Mouse (Mus musculus) intestine, postnatal 0 days (tissue): Measurements from ENCODE around the gene Ptgfrn. TPM values are rescaled to one million over a fixed set of nuclear protein-coding genes. Genes with fewer than 3 reads are reported as not detected.

ENCODE experiments used
- ATAC-seq: fragments of 200-750 bp; cut with Nextera tagmentation; 2 replicates; pipeline ENCODE4 v1.8.0; 2017; ENCODE audit warnings: mild to moderate bottlenecking, moderate TSS enrichment, moderate library complexity
- H3K27ac ChIP-seq: fragments of 300-500 bp; sonication (generic); 2 replicates; pipeline ENCODE4 v1.5.1; 2014; ENCODE audit warnings: mild to moderate bottlenecking, low read depth, low read length, moderate library complexity
- H3K27me3 ChIP-seq: fragments of 300-500 bp; sonication (generic); replicated peaks from 2 replicates; pipeline ENCODE4 v1.6.1; 2014; ENCODE audit warnings: low read length, mixed read lengths; ENCODE audit not compliant: control insufficient read depth, insufficient read depth
- H3K36me3 ChIP-seq: fragments of 300-500 bp; sonication (generic); 2 replicates; pipeline ENCODE4 v1.6.1; 2014; ENCODE audit warnings: mild to moderate bottlenecking, moderate library complexity; ENCODE audit not compliant: control insufficient read depth, insufficient read depth
- H3K4me1 ChIP-seq: fragments of 300-500 bp; sonication (generic); replicated peaks from 2 replicates; pipeline ENCODE4 v1.6.1; 2014; ENCODE audit warnings: antibody characterized with exemption, low read length, mixed read lengths; ENCODE audit not compliant: control insufficient read depth, insufficient read depth
- H3K4me2 ChIP-seq: fragments of 300-500 bp; sonication (generic); replicated peaks from 2 replicates; pipeline ENCODE4 v1.6.1; 2014; ENCODE audit warnings: low read depth, mild to moderate bottlenecking, moderate library complexity
- H3K4me3 ChIP-seq: fragments of 300-500 bp; sonication (generic); 2 replicates; pipeline ENCODE4 v1.5.1; 2014; ENCODE audit warnings: low read depth, low read length
- H3K9ac ChIP-seq: fragments of 300-500 bp; sonication (generic); 2 replicates; pipeline ENCODE4 v1.6.1; 2014; ENCODE audit warnings: mild to moderate bottlenecking, low read depth, low read length
- H3K9me3 ChIP-seq: fragments of 300-500 bp; sonication (generic); 2 replicates; pipeline ENCODE4 v1.6.1; 2016; ENCODE audit warnings: mixed run types; ENCODE audit not compliant: control insufficient read depth
- CTCF ChIP-seq: sonication (generic); IDR thresholded peaks from 2 replicates; pipeline ENCODE4 v1.5.1; 2016; ENCODE audit warnings: low read depth, mild to moderate bottlenecking, control low read depth, antibody characterized with exemption, moderate library complexity
- WGBS: fragments of 180-500 bp; shearing (Covaris S2); extraction: QIAGEN DNeasy Blood & Tissue Kit; methylation state at CpG from one replicate; pipeline ENCODE4 v1.1.7; 2014; 5-methylcytosine and 5-hydroxymethylcytosine counted together
- polyA plus RNA-seq: library from polyadenylated mRNA; unstranded; fragments of >200 nt; fragmentation: Nextera tagmentation; extraction: Ambion mirVana; gene quantifications from 2 replicates; pipeline ENCODE4 v1.2.1, GENCODE M21; 2015

The Ptgfrn gene
- polyA plus RNA-seq, 1 experiment from 2014 or later = 5.6 TPM

DNA sequence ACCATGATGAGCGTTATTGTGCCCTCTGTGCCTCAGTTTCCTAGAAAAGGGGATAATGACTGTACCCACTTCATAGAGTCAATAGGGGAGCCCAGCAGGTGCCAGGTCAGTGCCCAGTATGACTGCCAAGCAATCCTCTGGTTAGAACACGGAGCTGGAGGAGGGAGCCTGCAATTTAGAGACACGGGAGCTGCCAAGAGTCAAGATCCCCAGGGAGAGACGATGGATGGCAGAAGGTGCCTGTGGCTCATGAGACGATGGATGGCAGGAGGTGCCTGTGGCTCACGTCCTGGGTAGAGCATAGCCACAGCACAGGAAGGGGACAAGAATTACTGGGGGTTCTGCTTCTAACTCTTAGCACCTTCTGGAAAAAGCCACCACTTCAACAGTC is 32.4 kb downstream of the Ptgfrn start:
- H3K4me3 ChIP-seq = no peak overlapping the region
- no peak overlapping the region for H3K4me2 ChIP-seq
- H3K27ac ChIP-seq = no peak overlapping the region
- ATAC-seq = no peak
- H3K27me3 ChIP-seq = no peaks in the 10 kb centered on the region
- peaks cover 28% of the 10 kb centered on the region for H3K36me3 ChIP-seq
- H3K4me1 ChIP-seq = no peaks in the 10 kb centered on the region
- H3K9me3 ChIP-seq = no peaks in the 10 kb centered on the region
- no peak overlapping the region for H3K9ac ChIP-seq
- no peak for TF ChIP-seq CTCF
- WGBS = 90% methylated on average over 6 of the region's 6 CpGs

DNA sequence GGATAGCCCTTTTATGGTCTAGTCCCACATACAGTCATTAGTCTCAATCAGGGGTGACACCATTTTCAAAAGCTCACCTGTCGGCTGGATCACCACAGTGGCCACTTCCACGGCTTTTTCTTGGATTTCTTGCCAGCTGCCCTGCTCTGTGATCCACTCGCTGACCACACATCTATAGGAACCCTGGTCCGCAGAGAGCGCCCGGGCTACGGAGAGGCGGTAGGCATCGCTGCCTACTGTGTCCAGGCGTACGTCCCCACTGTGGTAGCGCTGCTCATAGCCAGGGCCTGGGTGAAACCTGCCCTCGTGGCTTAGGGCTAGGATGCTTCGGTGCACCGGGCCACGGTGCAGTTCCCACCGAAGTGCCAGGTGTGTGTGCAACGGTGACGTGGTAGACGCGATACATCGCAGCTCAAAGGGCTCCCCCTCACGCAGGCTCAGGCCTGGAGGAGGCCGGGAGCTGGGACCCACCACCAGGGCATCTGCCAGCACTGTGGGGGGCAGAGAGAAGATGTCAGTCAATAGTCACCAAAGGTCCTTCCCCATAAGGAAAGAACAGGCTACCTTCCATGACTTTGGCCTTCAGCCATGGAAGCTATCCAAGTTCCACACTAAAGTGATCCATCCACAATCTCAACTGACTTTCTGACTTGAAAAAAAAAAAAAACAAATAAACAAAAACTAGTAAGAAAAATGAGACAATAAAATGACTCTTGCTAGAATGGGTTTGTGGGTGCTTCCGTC is 32.9 kb downstream of the Ptgfrn start:
- Histone ChIP-seq H3K27me3 (no peaks in the 10 kb centered on the region), H3K9ac (no peak overlapping the region), H3K4me3 (no peak overlapping the region), H3K9me3 (no peaks in the 10 kb centered on the region), H3K27ac (no peak overlapping the region), H3K36me3 (peaks cover 30% of the 10 kb centered on the region), H3K4me1 (no peaks in the 10 kb centered on the region), H3K4me2 (no peak overlapping the region)
- TF ChIP-seq CTCF = no peak
- ATAC-seq = no peak
- 97% methylated on average over 25 of the region's 25 CpGs for WGBS

DNA sequence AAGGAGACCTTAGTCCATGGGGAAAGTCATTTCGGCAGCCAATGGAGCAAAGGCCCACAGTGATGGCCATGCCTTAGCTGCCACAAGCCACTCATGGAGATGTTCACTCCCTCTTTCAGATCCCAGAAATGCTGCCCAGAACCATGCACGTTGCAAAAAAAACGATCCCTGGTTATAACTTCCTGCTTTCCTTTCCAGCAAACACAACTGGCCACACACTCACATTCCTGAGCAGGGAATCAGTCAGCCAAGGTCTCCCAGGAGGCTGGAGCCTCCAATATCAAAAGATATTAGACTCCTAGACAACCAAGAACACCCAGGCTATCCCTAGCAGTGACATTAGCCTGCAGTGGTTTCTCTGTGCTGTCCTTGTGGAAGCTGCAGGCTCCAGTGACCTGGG is 34.2 kb downstream of the Ptgfrn start:
- H3K27ac ChIP-seq = no peak overlapping the region
- TF ChIP-seq CTCF = no peak
- no peak overlapping the region for H3K4me2 ChIP-seq
- H3K9me3 ChIP-seq = no peaks in the 10 kb centered on the region
- H3K36me3 ChIP-seq = peaks cover 30% of the 10 kb centered on the region
- H3K4me1 ChIP-seq = no peaks in the 10 kb centered on the region
- H3K27me3 ChIP-seq = no peaks in the 10 kb centered on the region
- WGBS = 47% methylated on average over 3 of the region's 3 CpGs
- H3K9ac ChIP-seq = no peak overlapping the region
- no peak for ATAC-seq
- H3K4me3 ChIP-seq = no peak overlapping the region

DNA sequence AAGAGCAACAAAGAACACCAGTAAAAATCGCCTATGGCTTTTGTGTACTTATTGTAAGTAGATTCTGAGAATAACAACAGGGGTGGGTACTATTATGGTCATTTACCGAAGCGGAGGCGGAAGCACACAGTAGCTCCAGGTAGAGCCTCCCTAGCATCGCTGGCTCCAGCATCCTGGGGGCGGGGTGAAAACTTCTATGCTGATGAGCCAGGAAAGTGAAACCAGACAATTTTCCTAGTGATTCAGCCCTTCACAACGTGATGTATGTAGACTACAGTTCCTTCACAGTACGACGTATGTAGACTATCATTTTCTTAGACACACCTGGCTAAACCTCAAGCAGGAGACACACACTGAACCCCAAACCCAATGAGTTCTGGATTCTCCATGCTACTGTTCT is 36.7 kb downstream of the Ptgfrn start:
- ATAC-seq = no peak
- H3K27ac ChIP-seq = no peak overlapping the region
- H3K27me3 ChIP-seq = no peaks in the 10 kb centered on the region
- 71% methylated on average over 9 of the region's 9 CpGs for WGBS
- H3K9ac ChIP-seq = no peak overlapping the region
- H3K9me3 ChIP-seq = no peaks in the 10 kb centered on the region
- no peak for TF ChIP-seq CTCF
- H3K4me3 ChIP-seq = no peak overlapping the region
- peaks cover 21% of the 10 kb centered on the region for H3K36me3 ChIP-seq
- H3K4me1 ChIP-seq = no peaks in the 10 kb centered on the region
- H3K4me2 ChIP-seq = no peak overlapping the region

DNA sequence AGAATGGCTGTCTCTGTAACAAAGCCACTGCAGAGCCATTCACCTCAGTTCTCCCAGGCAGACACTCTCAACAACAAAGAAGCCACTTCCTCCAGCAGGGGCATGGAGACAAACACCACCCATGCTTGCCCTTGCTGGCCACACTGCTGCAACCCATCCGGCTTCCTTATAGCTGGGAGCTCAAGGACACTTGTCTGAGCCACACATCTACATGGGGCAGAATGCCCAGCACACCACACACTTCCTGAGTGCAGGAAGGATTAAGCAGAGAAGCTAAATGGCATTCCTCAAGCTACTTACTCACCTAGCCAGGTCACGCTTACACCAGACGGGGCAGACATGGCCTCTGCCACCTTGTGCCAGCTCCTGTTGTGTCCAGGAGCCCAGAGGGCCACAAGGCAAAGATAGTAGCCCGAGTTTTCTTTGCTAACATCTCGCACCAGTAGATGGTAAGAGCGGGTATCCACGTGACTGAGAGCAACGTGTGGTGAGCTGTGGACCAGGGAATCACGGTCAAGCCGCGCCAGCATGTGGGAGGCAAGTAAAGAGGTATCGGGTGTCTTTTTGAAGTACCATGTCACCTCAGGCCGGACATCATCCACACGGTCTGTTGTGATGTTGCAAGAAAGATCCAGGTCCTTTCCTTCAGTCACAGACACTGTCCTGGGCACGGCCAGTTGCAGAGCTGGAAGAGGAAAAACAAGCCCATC is 37.4 kb downstream of the Ptgfrn start:
- no peak overlapping the region for H3K4me2 ChIP-seq
- ATAC-seq = no peak
- no peak overlapping the region for H3K4me3 ChIP-seq
- H3K27me3 ChIP-seq = no peaks in the 10 kb centered on the region
- no peak overlapping the region for H3K27ac ChIP-seq
- TF ChIP-seq CTCF = no peak
- H3K4me1 ChIP-seq = no peaks in the 10 kb centered on the region
- 89% methylated on average over 15 of the region's 15 CpGs for WGBS
- no peak overlapping the region for H3K9ac ChIP-seq
- H3K9me3 ChIP-seq = no peaks in the 10 kb centered on the region
- peaks cover 21% of the 10 kb centered on the region for H3K36me3 ChIP-seq

DNA sequence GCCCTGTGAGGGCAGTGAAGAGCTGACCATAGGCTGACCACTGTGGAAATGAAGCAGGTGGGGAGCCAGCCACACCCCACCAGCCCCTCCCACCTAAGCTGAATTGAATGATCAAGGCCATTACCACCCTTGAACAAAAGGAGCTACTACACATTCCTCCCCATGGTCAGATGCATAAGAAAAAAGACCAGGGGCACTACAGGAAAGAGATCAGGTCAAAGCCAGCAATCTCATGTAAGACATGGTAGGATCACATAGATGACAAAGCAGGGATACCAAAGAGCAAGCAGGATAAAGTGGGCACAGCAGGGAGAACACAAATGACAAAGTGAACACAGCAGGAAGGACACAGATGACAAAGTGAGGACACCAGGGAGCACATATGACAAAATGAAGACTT is 38.5 kb downstream of the Ptgfrn start:
- no peak overlapping the region for H3K27ac ChIP-seq
- no peak for ATAC-seq

More for the DNA sequence above, 38.5 kb downstream of the Ptgfrn start:
- no peaks in the 10 kb centered on the region for H3K4me1 ChIP-seq
- H3K36me3 ChIP-seq = peaks cover 18% of the 10 kb centered on the region
- no peak overlapping the region for H3K4me3 ChIP-seq
- no peak overlapping the region for H3K4me2 ChIP-seq
- no peak overlapping the region for H3K9ac ChIP-seq
- no peak for TF ChIP-seq CTCF
- no peaks in the 10 kb centered on the region for H3K27me3 ChIP-seq
- no peaks in the 10 kb centered on the region for H3K9me3 ChIP-seq
